Mouse (Mus musculus) small intestine, adult 2 months (tissue): ENCODE data around the gene Calml4.

ENCODE experiments used
- CTCF ChIP-seq: fragments of 200-500 bp; IDR thresholded peaks from 2 replicates; pipeline ENCODE4 v1.5.1; 2012; ENCODE audit warnings: low read depth, mild to moderate bottlenecking, control low read depth, inconsistent platforms, low read length, moderate library complexity, mixed read lengths; ENCODE audit not compliant: insufficient replicate concordance, insufficient read length; ENCODE audit errors: extremely low read depth
- POLR2A ChIP-seq: fragments of 200-500 bp; IDR thresholded peaks from 2 replicates; pipeline ENCODE4 v1.6.1; 2012; ENCODE audit warnings: low read depth, mild to moderate bottlenecking, control low read depth, inconsistent platforms, low read length, moderate library complexity

DNA sequence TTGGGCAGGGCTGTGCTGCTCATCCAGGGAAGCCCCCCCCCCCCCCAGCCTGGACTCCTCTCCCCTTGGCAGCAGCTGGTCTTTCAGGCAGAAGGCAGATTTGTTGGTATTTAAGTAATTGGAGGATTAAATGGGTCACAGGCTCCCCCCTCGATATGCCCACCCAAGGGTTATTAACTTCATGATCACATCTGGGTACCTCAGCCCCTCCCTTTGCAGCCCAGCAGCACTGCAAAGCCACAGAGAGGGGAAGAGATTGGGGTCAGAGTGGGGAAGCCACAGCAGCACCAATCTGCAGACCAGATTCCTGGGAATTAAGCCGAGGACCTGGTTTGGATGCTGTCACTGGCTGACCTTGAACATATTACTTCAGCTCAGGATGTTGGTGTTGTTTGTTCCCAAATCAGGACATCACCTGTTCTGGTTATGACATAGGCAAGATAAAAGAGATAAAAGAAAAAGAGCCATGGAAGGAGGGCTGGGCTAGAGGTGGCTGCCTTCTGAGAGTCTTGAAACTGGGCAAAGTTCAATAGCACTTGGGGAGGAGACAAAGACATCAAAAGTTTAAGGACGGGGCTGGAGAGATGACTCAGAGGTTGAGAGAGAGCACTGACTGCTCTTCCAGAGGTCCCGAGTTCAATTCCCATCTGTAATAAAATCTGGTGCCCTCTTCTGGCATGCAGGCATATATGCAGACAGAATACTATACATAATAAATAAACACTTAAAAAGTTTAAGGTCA is 22.0 kb upstream of the Calml4 start:
- no peak for TF ChIP-seq POLR2A
- TF ChIP-seq CTCF = no peak
